Mouse (Mus musculus): ENCODE measurements around the gene Tmsb4x. TPM values are rescaled to one million over a fixed set of nuclear protein-coding genes. Genes with fewer than 3 reads are reported as not detected.
A peak's percentile ranks its signal among the peaks of the same experiment; 100 is the strongest.

The Tmsb4x gene
- polyA plus RNA-seq (2015; fragmentation: Nextera tagmentation; extraction: Ambion mirVana) = 5,589 and 6,437 TPM in 2 replicates

DNA sequence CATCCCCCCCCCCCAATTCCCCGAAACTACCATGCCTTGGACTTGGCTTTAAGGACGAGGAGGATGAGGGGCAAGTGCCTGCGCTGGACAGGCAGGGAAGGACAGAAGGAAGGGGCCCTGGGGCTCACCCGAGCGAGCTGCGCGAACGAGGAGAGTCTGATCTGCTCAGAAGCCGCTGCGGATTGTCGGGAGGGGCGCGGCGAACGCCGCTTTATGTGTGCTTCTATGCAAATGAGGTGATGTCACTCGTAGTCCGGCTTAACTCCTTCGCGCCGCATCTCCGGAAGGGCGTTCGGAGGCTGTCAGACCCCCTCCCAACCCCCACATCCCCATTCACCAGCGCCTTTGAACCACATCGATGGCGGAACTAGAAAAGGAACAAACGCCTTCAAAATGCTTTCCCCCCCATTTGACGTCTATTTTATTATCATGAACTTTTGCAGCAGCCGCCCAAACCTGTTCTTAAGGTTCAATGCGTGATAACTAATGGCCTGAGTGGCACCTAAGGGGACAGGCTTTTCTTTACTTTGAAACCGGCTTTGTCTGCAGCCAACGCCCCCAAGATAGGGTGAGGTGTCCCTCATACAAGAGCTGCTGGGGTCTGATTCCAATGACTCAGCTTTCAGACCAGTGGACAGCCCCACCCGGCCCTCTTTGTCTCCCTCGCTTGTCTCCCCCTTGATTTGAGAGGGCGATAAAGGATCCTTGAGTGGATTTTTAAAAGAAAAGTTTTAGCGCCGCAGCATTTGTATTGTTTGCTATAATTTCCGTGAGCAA is at the start of gene Tmsb4x:
TSS of gene Tmsb4x (minus strand) at position 338 of the 777 bp plus-strand sequence.
- H3K27ac ChIP-seq (ENCODE audit: low read length) = peak within 1 kb of the TSS; percentile 97
- no peaks in the 10 kb centered on the region for H3K9me3 ChIP-seq (replicated peaks; ENCODE audit: control insufficient read depth, low read length)
- peak; percentile 87 for ATAC-seq (ENCODE audit: insufficient read depth, low FRiP score)
- 13% methylated on average over 38 of the region's 39 CpGs for WGBS
- peak within 1 kb of the TSS; percentile 50 for H3K4me2 ChIP-seq (ENCODE audit: low read depth, low read length)
- 0 out of 2 replicates have a peak, but pooled peaks cover 6% of the 10 kb centered on the region for H3K4me1 ChIP-seq (ENCODE audit: control insufficient read depth, insufficient read depth, low read length)
- H3K36me3 ChIP-seq (ENCODE audit: control insufficient read depth, insufficient read depth, low read length) = 0 out of 2 replicates have a peak, but pooled peaks cover 4% of the 10 kb centered on the region
- H3K4me3 ChIP-seq (replicated peaks; ENCODE audit: low read length) = peak within 1 kb of the TSS; percentile 63
- H3K27me3 ChIP-seq (ENCODE audit: control insufficient read depth, insufficient read depth, low read length) = 0 out of 2 replicates have a peak, but pooled peaks cover 4% of the 10 kb centered on the region
- peak within 1 kb of the TSS; percentile 88 for H3K9ac ChIP-seq (ENCODE audit: low read length)

DNA sequence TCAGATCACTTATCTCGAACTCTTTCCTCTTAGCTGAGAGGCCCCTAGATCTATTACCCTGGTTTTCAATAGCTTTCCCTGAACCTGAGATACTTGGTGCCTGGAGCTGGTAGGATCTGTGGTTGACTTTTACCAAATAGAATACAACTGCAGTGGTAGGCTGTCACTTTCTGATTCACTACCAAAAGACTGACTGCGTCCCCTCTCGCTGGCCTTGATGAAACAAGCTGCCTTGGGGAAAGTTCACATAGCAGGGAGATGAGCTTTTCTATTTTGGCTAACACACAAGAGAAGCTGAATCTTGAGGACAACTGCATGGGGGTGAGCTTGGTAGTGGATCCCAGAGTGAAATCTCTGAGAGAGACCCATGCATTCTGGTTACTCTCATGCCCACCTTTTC is 32.6 kb upstream of the Tmsb4x start:
- Histone ChIP-seq H3K27me3 (ENCODE audit: control insufficient read depth, insufficient read depth, low read length) (no peaks in the 10 kb centered on the region; the same call in 1 of the 2 replicates), H3K36me3 (ENCODE audit: control insufficient read depth, insufficient read depth, low read length) (no peaks in the 10 kb centered on the region), H3K9ac (ENCODE audit: low read length) (no peak overlapping the region), H3K27ac (ENCODE audit: low read length) (no peak overlapping the region), H3K9me3 (replicated peaks; ENCODE audit: control insufficient read depth, low read length) (no peaks in the 10 kb centered on the region), H3K4me2 (ENCODE audit: low read depth, low read length) (no peak overlapping the region), H3K4me1 (ENCODE audit: control insufficient read depth, insufficient read depth, low read length) (no peaks in the 10 kb centered on the region), H3K4me3 (replicated peaks; ENCODE audit: low read length) (no peak overlapping the region)
- WGBS = 85% methylated on average over 3 of the region's 3 CpGs
- ATAC-seq (ENCODE audit: insufficient read depth, low FRiP score) = no peak

DNA sequence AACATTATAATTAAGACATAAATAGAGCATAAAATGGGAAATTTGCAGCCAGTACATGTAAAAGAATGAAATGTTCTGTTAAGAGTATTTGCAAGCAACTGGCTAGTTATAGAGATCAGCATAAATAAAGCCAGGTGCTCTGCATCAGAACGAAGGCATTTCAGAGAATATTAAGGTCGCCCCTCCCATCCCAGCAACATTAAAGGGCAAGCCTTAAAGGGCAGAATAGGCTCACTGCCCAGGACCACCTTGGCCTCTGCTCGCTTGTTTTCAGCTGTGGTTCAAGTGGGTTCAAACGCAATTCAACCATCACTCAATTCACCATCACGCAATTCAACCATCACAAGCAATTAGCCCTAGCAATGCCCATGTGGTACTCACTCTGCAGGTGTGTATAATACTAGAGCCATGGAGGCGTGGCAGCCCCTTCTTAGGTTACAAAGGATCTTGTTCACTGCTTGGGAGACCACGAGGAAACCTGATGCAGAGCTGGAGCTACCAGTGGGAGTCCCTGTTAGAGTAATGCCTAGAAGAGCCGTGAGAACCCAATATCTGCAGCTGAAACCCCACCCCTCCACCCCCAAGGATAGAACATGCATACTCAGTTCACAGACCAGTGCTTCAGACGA is 30.3 kb upstream of the Tmsb4x start:
- H3K4me2 ChIP-seq (ENCODE audit: low read depth, low read length) = no peak overlapping the region
- no peak overlapping the region for H3K27ac ChIP-seq (ENCODE audit: low read length)
- H3K27me3 ChIP-seq (ENCODE audit: control insufficient read depth, insufficient read depth, low read length) = peaks cover 4% of the 10 kb centered on the region; the same call in 1 of the 2 replicates
- no peak for ATAC-seq (ENCODE audit: insufficient read depth, low FRiP score)
- no peak overlapping the region for H3K9ac ChIP-seq (ENCODE audit: low read length)
- 62% methylated on average over 9 of the region's 9 CpGs for WGBS
- no peaks in the 10 kb centered on the region for H3K36me3 ChIP-seq (ENCODE audit: control insufficient read depth, insufficient read depth, low read length)
- no peak overlapping the region for H3K4me3 ChIP-seq (replicated peaks; ENCODE audit: low read length)
- H3K4me1 ChIP-seq (ENCODE audit: control insufficient read depth, insufficient read depth, low read length) = no peaks in the 10 kb centered on the region
- H3K9me3 ChIP-seq (replicated peaks; ENCODE audit: control insufficient read depth, low read length) = no peaks in the 10 kb centered on the region

DNA sequence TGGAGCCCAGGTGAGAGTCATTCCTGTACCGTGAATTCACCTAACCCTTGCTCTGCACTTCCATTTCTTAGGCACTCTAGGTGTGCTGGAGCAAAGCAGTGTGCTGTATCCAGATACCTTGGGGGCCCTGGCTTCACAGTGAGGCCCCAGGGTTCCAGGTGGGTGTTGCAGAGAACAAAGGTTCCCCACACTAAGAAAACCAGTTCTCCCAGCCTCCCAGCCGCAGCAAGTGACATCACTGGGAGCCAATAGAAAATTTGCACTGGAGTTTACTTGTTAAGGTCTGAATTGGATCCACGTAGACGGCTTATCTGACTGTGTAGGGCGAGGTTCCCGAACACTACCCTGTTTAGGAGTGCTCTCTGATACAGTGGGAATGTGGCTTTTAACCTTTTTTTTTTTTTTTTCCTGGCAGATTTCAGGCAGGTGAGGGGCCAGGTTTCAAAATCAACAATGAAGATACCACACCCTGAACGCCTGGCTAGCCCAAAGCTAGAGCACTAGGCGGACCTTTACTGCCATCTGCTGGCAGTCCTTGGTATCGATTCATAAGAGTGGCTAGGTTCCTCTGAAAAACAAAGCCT is 24.1 kb upstream of the Tmsb4x start:
- no peak overlapping the region for H3K9ac ChIP-seq (ENCODE audit: low read length)
- H3K27ac ChIP-seq (ENCODE audit: low read length) = peak overlapping the region; percentile 83
- WGBS = 24% methylated on average over 9 of the region's 9 CpGs
- no peak overlapping the region for H3K4me3 ChIP-seq (replicated peaks; ENCODE audit: low read length)
- H3K27me3 ChIP-seq (ENCODE audit: control insufficient read depth, insufficient read depth, low read length) = peaks cover 4% of the 10 kb centered on the region; the same call in 1 of the 2 replicates
- ATAC-seq (ENCODE audit: insufficient read depth, low FRiP score) = peak; percentile 92
- no peaks in the 10 kb centered on the region for H3K9me3 ChIP-seq (replicated peaks; ENCODE audit: control insufficient read depth, low read length)
- no peaks in the 10 kb centered on the region; the same call in 1 of the 2 replicates for H3K4me1 ChIP-seq (ENCODE audit: control insufficient read depth, insufficient read depth, low read length)
- H3K4me2 ChIP-seq (ENCODE audit: low read depth, low read length) = 0 out of 2 replicates have a peak overlapping the region, but pooled peaks have one; percentile 12
- H3K36me3 ChIP-seq (ENCODE audit: control insufficient read depth, insufficient read depth, low read length) = no peaks in the 10 kb centered on the region

DNA sequence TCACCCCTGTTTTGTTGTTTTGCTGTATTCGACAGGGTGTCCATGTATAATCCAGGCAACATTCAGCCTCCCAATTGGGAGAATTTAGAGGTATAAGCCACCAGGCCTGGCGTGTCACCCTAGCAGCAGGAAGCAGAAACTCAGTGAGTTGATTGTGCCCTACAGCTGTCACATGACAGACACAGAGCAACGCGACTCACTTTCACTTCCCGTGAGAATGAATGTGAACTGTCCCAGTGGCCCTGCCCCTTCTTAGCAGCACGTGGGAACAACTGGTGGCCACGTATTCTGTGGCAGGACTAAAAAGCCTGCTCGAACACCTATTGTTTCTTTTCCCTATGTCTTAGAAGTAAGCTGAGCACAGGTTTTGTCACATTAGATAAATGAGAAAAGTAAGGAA is 22.0 kb upstream of the Tmsb4x start:
- H3K9ac ChIP-seq (ENCODE audit: low read length) = no peak overlapping the region
- H3K4me3 ChIP-seq (replicated peaks; ENCODE audit: low read length) = no peak overlapping the region
- WGBS = 43% methylated on average over 8 of the region's 8 CpGs
- no peaks in the 10 kb centered on the region for H3K9me3 ChIP-seq (replicated peaks; ENCODE audit: control insufficient read depth, low read length)
- H3K27ac ChIP-seq (ENCODE audit: low read length) = peak overlapping the region; percentile 83
- H3K4me1 ChIP-seq (ENCODE audit: control insufficient read depth, insufficient read depth, low read length) = no peaks in the 10 kb centered on the region; the same call in 1 of the 2 replicates
- no peaks in the 10 kb centered on the region for H3K36me3 ChIP-seq (ENCODE audit: control insufficient read depth, insufficient read depth, low read length)
- no peak overlapping the region for H3K4me2 ChIP-seq (ENCODE audit: low read depth, low read length)
- peaks cover 4% of the 10 kb centered on the region; the same call in 1 of the 2 replicates for H3K27me3 ChIP-seq (ENCODE audit: control insufficient read depth, insufficient read depth, low read length)
- no peak for ATAC-seq (ENCODE audit: insufficient read depth, low FRiP score)

DNA sequence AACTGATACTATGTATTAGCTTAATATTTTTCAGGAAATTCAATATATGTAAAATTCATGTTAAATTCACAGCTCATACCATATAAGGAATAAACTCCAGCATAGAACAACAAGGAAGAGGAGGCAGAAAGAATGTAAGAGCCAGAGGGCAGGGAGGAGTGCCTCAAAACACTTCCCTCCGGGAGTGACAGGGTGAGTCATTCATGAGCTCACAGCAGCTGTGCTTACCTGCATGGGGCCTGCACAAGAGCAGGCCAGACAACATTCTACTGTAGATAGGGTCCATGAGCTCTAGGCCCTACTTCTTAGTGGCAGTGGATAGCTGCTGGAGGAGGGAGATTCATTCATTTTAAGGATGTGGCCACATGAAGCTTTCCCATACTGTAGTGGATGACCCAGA is 20.7 kb upstream of the Tmsb4x start:
- Histone ChIP-seq H3K27ac (ENCODE audit: low read length) (peak overlapping the region; percentile 72), H3K36me3 (ENCODE audit: control insufficient read depth, insufficient read depth, low read length) (no peaks in the 10 kb centered on the region), H3K4me1 (ENCODE audit: control insufficient read depth, insufficient read depth, low read length) (no peaks in the 10 kb centered on the region; the same call in 1 of the 2 replicates), H3K27me3 (ENCODE audit: control insufficient read depth, insufficient read depth, low read length) (peaks cover 4% of the 10 kb centered on the region; the same call in 1 of the 2 replicates), H3K9ac (ENCODE audit: low read length) (no peak overlapping the region), H3K4me3 (replicated peaks; ENCODE audit: low read length) (no peak overlapping the region), H3K4me2 (ENCODE audit: low read depth, low read length) (no peak overlapping the region), H3K9me3 (replicated peaks; ENCODE audit: control insufficient read depth, low read length) (no peaks in the 10 kb centered on the region)
- 41% methylated on average over 1 of the region's 1 CpGs for WGBS
- no peak for ATAC-seq (ENCODE audit: insufficient read depth, low FRiP score)

DNA sequence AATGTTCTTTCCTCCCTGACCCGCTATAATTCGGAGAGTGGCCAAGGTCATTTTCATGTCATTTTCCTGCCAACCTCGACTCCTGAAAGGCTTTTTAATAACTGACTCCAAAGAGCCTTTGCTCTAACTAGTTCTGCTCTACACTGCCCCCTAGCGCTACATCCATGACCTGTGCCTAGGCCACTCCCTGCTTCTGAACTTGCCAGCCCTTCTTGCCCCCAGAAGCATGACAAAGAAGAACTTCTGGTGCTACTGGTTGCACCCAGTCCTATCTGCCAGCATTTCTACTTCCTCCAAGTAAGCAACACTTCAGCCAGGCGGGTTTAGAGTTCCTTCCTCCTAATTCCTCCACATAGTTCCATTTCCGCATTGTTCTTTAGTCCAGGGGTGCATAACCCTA is 20.1 kb upstream of the Tmsb4x start:
- H3K4me2 ChIP-seq (ENCODE audit: low read depth, low read length) = no peak overlapping the region
- H3K27ac ChIP-seq (ENCODE audit: low read length) = peak overlapping the region; percentile 72
- ATAC-seq (ENCODE audit: insufficient read depth, low FRiP score) = no peak
- 41% methylated on average over 6 of the region's 6 CpGs for WGBS
- H3K4me1 ChIP-seq (ENCODE audit: control insufficient read depth, insufficient read depth, low read length) = no peaks in the 10 kb centered on the region; the same call in 1 of the 2 replicates
- H3K9ac ChIP-seq (ENCODE audit: low read length) = no peak overlapping the region
- H3K27me3 ChIP-seq (ENCODE audit: control insufficient read depth, insufficient read depth, low read length) = no peaks in the 10 kb centered on the region; the same call in 1 of the 2 replicates
- no peak overlapping the region for H3K4me3 ChIP-seq (replicated peaks; ENCODE audit: low read length)
- no peaks in the 10 kb centered on the region for H3K9me3 ChIP-seq (replicated peaks; ENCODE audit: control insufficient read depth, low read length)
- no peaks in the 10 kb centered on the region for H3K36me3 ChIP-seq (ENCODE audit: control insufficient read depth, insufficient read depth, low read length)

DNA sequence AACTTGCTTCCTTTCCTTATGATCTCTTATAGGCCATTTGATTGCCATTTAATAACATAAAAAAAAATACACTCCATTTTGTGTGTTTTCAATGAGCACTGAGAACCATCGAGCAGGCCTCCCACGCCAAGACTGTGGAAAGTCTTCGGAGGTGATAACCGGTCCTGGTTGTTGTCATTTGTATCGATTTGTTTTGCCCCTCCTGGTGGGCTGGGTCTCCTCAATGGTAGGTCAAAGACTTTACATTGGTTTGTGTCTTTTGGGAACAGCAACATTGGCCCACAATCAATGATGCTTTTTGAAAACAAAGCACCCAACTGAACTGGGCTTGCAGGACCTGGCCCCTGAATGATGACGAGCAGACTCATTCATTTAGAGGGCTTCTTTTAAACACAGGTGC is 18.6 kb upstream of the Tmsb4x start:
- H3K27ac ChIP-seq (ENCODE audit: low read length) = 0 out of 2 replicates have a peak overlapping the region, but pooled peaks have one; percentile 5
- no peaks in the 10 kb centered on the region for H3K9me3 ChIP-seq (replicated peaks; ENCODE audit: control insufficient read depth, low read length)
- no peak for ATAC-seq (ENCODE audit: insufficient read depth, low FRiP score)
- H3K27me3 ChIP-seq (ENCODE audit: control insufficient read depth, insufficient read depth, low read length) = no peaks in the 10 kb centered on the region
- H3K9ac ChIP-seq (ENCODE audit: low read length) = no peak overlapping the region
- WGBS = 91% methylated on average over 6 of the region's 6 CpGs
- H3K36me3 ChIP-seq (ENCODE audit: control insufficient read depth, insufficient read depth, low read length) = no peaks in the 10 kb centered on the region
- no peak overlapping the region for H3K4me2 ChIP-seq (ENCODE audit: low read depth, low read length)
- H3K4me1 ChIP-seq (ENCODE audit: control insufficient read depth, insufficient read depth, low read length) = no peaks in the 10 kb centered on the region
- H3K4me3 ChIP-seq (replicated peaks; ENCODE audit: low read length) = no peak overlapping the region
